Mouse (Mus musculus): ENCODE measurements around the gene Ctdsp2. TPM values are rescaled to one million over a fixed set of nuclear protein-coding genes. Genes with fewer than 3 reads are reported as not detected.

Gene Ctdsp2
- polyA plus RNA-seq, 1 experiment, result 118 TPM

DNA sequence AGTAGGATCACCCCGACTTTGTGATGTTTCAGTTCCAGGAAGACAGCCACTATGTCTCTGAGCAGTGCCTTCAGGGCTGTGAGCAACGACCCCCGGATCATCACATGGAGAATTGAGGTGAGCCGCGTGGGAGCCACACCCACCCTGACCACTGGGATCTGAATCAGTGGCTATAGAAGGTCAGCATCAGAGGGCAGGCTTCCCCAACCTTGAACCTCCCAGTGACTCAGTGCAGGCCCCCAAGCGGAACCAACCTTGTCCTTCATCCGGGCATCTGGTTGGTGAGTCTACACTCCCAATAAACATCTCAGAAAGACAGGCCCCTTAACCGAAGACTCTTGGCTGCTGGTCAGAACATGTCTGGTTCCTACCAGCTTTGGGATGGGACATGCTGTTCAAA is 24.8 kb downstream of the Ctdsp2 start:
- WGBS, result 63% methylated on average over 8 of the region's 8 CpGs
- Histone ChIP-seq H3K27ac (ENCODE audit: insufficient read depth, low read depth, low read length) (no peak overlapping the region), H3K4me3 (ENCODE audit: insufficient read depth, low read depth, low read length) (no peak overlapping the region), H3K4me1 (ENCODE audit: control insufficient read depth, insufficient read depth, low read length) (no peaks in the 10 kb centered on the region), H3K36me3 (ENCODE audit: control insufficient read depth, insufficient read depth, low read length) (no peaks in the 10 kb centered on the region), H3K27me3 (replicated peaks; ENCODE audit: control insufficient read depth, insufficient read depth, low read length) (no peaks in the 10 kb centered on the region)
- TF ChIP-seq CTCF (conservative IDR thresholded peaks at IDR 0.05; ENCODE audit: insufficient read depth, insufficient read length, low read depth, low read length) (no peak), POLR2A (IDR thresholded peaks at IDR 0.05; ENCODE audit: low read depth, low read length) (no peak)
- no peak for DNase-seq

DNA sequence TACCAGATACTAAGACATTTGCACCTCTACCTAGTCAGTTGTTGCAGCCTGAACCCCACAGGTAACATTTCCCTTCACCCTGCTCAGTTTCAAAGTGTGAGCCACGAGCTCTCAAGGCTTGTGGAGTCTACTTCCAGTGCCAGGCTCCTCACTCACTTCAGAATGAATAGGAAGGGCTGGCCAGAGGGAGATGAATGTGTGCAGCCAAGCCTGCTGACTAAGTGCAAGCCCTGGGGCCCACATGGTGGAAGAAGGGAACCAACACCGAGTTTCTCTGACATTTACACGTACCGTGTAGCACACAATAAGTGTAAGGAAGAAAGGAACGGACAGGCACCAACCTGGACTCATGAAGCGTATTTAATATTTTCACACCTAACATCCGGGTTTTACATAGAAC is 25.3 kb downstream of the Ctdsp2 start:
- no peak for DNase-seq
- Histone ChIP-seq H3K4me3 (ENCODE audit: insufficient read depth, low read depth, low read length) (no peak overlapping the region), H3K4me1 (ENCODE audit: control insufficient read depth, insufficient read depth, low read length) (no peaks in the 10 kb centered on the region), H3K36me3 (ENCODE audit: control insufficient read depth, insufficient read depth, low read length) (no peaks in the 10 kb centered on the region), H3K27me3 (replicated peaks; ENCODE audit: control insufficient read depth, insufficient read depth, low read length) (no peaks in the 10 kb centered on the region), H3K27ac (ENCODE audit: insufficient read depth, low read depth, low read length) (no peak overlapping the region)
- TF ChIP-seq POLR2A (IDR thresholded peaks at IDR 0.05; ENCODE audit: low read depth, low read length), result no peak
- WGBS, result 74% methylated on average over 7 of the region's 7 CpGs

DNA sequence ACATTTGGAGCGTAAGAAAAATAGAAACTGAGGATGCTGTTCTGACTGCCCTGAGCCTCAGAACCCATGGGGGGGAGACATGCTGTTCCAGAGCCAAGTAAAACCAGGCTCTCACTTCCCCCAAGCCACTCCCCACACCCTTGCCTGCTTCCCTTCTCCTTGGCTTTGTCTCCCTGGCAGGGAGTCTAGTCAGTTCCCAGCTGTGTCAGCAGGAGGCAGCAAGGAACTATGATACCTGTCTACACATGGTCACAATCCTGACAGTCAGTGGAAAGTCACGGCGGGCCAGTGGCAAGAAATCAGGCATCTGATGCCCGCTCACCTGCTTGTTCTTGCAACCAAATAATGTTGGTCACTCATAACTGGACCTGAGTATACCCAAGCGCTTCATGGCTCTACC is 38.0 kb downstream of the Ctdsp2 start:
- Histone ChIP-seq H3K36me3 (ENCODE audit: control insufficient read depth, insufficient read depth, low read length) (no peaks in the 10 kb centered on the region), H3K27ac (ENCODE audit: insufficient read depth, low read depth, low read length) (no peak overlapping the region), H3K4me3 (ENCODE audit: insufficient read depth, low read depth, low read length) (no peak overlapping the region), H3K4me1 (ENCODE audit: control insufficient read depth, insufficient read depth, low read length) (no peaks in the 10 kb centered on the region), H3K27me3 (replicated peaks; ENCODE audit: control insufficient read depth, insufficient read depth, low read length) (no peaks in the 10 kb centered on the region)
- 52% methylated on average over 5 of the region's 5 CpGs for WGBS
- peak; percentile 63 for DNase-seq
- peak; percentile 68 for TF ChIP-seq CTCF (conservative IDR thresholded peaks at IDR 0.05; ENCODE audit: insufficient read depth, insufficient read length, low read depth, low read length)
- no peak for TF ChIP-seq POLR2A (IDR thresholded peaks at IDR 0.05; ENCODE audit: low read depth, low read length)

DNA sequence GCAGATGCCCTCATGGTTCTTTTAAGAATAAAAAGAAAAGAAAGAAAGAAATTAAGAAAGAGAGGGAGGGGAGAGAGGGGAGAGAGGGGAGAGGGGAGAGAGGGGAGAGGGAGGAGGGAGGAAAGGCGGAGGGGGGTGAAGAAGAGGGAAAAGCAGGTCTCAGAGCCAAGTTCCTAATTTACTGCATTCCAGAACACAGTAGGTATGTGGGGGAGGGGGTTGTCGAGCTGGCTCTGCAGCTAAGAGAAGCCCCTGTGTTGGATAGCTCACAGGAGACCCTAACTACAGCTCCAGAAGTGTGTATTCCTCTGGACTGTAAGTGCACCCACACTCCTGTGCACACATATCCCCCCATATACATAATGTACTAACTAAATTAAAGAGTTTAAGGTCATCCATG is 38.6 kb downstream of the Ctdsp2 start:
- Histone ChIP-seq H3K27ac (ENCODE audit: insufficient read depth, low read depth, low read length) (no peak overlapping the region), H3K36me3 (ENCODE audit: control insufficient read depth, insufficient read depth, low read length) (no peaks in the 10 kb centered on the region), H3K27me3 (replicated peaks; ENCODE audit: control insufficient read depth, insufficient read depth, low read length) (no peaks in the 10 kb centered on the region), H3K4me3 (ENCODE audit: insufficient read depth, low read depth, low read length) (no peak overlapping the region), H3K4me1 (ENCODE audit: control insufficient read depth, insufficient read depth, low read length) (no peaks in the 10 kb centered on the region)
- no peak for TF ChIP-seq POLR2A (IDR thresholded peaks at IDR 0.05; ENCODE audit: low read depth, low read length)
- WGBS, result 17% methylated on average over 2 of the region's 2 CpGs
- no peak for DNase-seq

DNA sequence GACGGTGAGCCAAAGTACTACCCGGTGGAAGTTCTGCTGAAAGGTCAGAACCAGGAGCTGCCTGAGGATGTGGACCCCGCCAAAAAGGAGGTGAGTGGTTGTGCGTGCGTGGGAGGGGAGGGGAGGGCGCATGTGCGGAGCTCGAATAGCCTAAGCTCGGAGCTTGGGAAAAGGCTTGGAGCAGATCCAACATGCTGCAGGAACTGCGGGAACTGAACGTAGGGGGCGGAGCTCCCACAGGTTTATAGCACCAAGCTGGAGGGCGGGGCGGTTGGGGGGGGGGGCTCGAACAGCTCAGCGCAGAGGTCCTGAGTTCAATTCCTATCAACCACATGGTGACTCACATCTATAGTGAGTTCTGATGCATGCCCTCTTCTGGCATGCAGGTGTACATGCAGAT is 39.9 kb downstream of the Ctdsp2 start:
- Histone ChIP-seq H3K4me3 (ENCODE audit: insufficient read depth, low read depth, low read length) (no peak overlapping the region), H3K4me1 (ENCODE audit: control insufficient read depth, insufficient read depth, low read length) (no peaks in the 10 kb centered on the region)
- WGBS, result 61% methylated on average over 16 of the region's 16 CpGs

DNA sequence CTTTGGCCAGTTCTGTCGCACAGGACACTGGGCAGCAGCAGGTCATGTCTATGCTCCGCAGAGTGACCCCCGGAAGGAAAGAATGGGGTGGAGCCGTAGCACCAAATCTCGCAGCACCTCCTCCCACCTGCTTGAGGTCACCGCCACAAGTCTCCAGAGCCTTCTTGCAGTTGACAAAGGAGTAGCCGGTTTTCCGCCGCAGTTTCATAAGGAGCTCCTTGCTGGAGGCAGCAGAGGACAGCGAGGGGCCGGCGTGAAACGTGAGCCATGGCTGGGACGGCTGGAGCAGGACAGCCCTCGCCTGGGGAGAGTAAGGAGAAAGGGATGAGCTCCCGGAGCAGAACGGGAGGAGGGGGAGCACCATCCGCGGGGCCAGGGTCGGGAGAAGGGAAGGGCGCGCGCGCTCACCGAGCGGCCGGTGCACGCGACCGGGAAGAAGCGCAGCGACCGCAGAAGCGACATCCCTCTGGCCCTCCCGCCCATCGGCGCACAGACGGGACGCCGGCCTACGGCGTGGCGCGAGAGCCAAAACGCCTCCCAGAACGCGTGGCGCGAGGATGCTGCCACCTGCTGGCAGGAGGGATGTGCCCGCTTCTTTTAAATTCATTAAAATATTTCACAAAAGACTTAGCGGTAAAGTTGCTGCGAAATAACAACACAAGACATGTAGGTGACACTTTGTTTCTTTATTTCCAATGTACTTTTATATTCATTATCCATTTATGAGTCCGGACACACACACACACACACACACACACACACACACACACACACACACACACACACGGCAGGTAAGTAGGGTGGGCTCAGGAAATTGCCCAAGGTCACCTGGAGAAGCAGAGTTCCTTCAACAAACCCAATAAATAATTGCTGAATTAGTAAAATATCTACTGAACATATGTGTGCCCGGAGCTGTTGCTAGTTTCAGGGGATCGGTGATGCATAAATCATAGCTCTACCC is 52.1 kb downstream of the Ctdsp2 start, which contains the start of gene Tsfm:
Gene Tsfm (minus strand): TSS at position 505 of the 961 bp plus-strand sequence.
- peaks cover 11% of the 10 kb centered on the region; the same call in 1 of the 2 replicates for H3K4me1 ChIP-seq (ENCODE audit: control insufficient read depth, insufficient read depth, low read length)
- no peaks in the 10 kb centered on the region; the same call in 1 of the 2 replicates for H3K27me3 ChIP-seq (replicated peaks; ENCODE audit: control insufficient read depth, insufficient read depth, low read length)
- 0 out of 2 replicates have a peak, but pooled peaks cover 2% of the 10 kb centered on the region for H3K36me3 ChIP-seq (ENCODE audit: control insufficient read depth, insufficient read depth, low read length)
- DNase-seq, result peak; percentile 94
- H3K4me3 ChIP-seq (ENCODE audit: insufficient read depth, low read depth, low read length), result peak within 1 kb of the TSS; percentile 75
- TF ChIP-seq POLR2A (IDR thresholded peaks at IDR 0.05; ENCODE audit: low read depth, low read length) (no peak), CTCF (conservative IDR thresholded peaks at IDR 0.05; ENCODE audit: insufficient read depth, insufficient read length, low read depth, low read length) (peak; percentile 94)
- peak within 1 kb of the TSS; percentile 79 for H3K27ac ChIP-seq (ENCODE audit: insufficient read depth, low read depth, low read length)
- WGBS, result 3% methylated on average over 56 of the region's 56 CpGs

More for the DNA sequence above, 39.9 kb downstream of the Ctdsp2 start:
- no peak for TF ChIP-seq CTCF (conservative IDR thresholded peaks at IDR 0.05; ENCODE audit: insufficient read depth, insufficient read length, low read depth, low read length)
- no peak for TF ChIP-seq POLR2A (IDR thresholded peaks at IDR 0.05; ENCODE audit: low read depth, low read length)
- H3K27ac ChIP-seq (ENCODE audit: insufficient read depth, low read depth, low read length), result no peak overlapping the region
- no peaks in the 10 kb centered on the region for H3K27me3 ChIP-seq (replicated peaks; ENCODE audit: control insufficient read depth, insufficient read depth, low read length)
- H3K36me3 ChIP-seq (ENCODE audit: control insufficient read depth, insufficient read depth, low read length), result no peaks in the 10 kb centered on the region
- no peak for DNase-seq

DNA sequence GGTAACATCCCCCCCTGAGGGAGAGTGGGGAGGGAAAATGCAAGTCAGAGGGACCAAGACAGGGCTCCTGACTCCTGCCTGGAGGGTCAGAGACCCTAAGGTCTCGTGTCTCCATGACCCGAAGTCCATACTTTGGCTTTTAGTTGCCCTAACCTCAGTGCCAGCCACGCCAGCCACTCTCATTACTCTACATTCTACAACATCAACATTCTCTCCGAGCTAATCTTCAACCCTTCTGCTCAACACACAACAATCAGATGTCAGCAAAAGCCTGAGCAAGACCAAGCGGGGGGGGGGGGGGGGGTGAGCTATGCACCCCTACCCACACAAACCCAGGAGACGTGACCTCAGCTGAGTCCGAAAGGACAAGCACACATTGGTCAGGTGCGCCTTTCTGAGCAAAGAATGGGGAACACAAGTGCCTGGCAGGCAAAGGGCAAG is 54.8 kb downstream of the Ctdsp2 start:
- Histone ChIP-seq H3K27me3 (replicated peaks; ENCODE audit: control insufficient read depth, insufficient read depth, low read length) (no peaks in the 10 kb centered on the region; the same call in 1 of the 2 replicates), H3K27ac (ENCODE audit: insufficient read depth, low read depth, low read length) (peak overlapping the region; percentile 92), H3K4me3 (ENCODE audit: insufficient read depth, low read depth, low read length) (no peak overlapping the region), H3K36me3 (ENCODE audit: control insufficient read depth, insufficient read depth, low read length) (0 out of 2 replicates have a peak, but pooled peaks cover 2% of the 10 kb centered on the region), H3K4me1 (ENCODE audit: control insufficient read depth, insufficient read depth, low read length) (peaks cover 15% of the 10 kb centered on the region; the same call in 1 of the 2 replicates)
- 47% methylated on average over 8 of the region's 8 CpGs for WGBS
- no peak for TF ChIP-seq CTCF (conservative IDR thresholded peaks at IDR 0.05; ENCODE audit: insufficient read depth, insufficient read length, low read depth, low read length)
- peak; percentile 88 for DNase-seq
